Mouse (Mus musculus) macrophage (primary cell): ENCODE results near the gene Wdr18. TPM values are rescaled to one million over a fixed set of nuclear protein-coding genes. Genes with fewer than 3 reads are reported as not detected.

Experiments
- H3K27ac ChIP-seq: fragments of 350-480 bp; formaldehyde crosslinking; 2 replicates; pipeline ENCODE4 v1.9.0; 2021
- H3K36me3 ChIP-seq: fragments of 350-480 bp; formaldehyde crosslinking; 2 replicates; pipeline ENCODE4 v1.9.0; 2021; ENCODE audit errors: inconsistent target
- H3K4me3 ChIP-seq: fragments of 350-480 bp; formaldehyde crosslinking; 2 replicates; pipeline ENCODE4 v1.9.0; 2021; ENCODE audit errors: inconsistent target
- H3K79me2 ChIP-seq: fragments of 350-480 bp; formaldehyde crosslinking; 2 replicates; pipeline ENCODE4 v1.9.0; 2021; ENCODE audit errors: inconsistent target
- WGBS: methylation state at CpG from one replicate; pipeline ENCODE4 v1.1.7; 2026; ENCODE audit warnings: inconsistent platforms; ENCODE audit not compliant: missing documents; 5-methylcytosine and 5-hydroxymethylcytosine counted together
- polyA plus RNA-seq: library from polyadenylated mRNA; stranded (reverse); fragments of 250-400 nt; gene quantifications from 3 replicates; pipeline ENCODE4 v1.2.4, GENCODE M21; 2018; ENCODE audit warnings: inconsistent platforms
- total RNA-seq, 78 experiments: library from RNA; depleted of rRNA; stranded (reverse); fragments of 250-400 nt; gene quantifications; 1 replicate in 9 of 78; 2 replicates in 24 of 78; 3 replicates in 43 of 78; 4 replicates in 2 of 78; pipeline ENCODE4 v1.2.4; 2018; ENCODE audit warnings: inconsistent platforms in 56 of 78

Wdr18 gene
- 10 to 100 TPM; 10.9 to 87.7 (median 33.0) TPM for total RNA-seq (2018; cell fraction: chromatin; rRNA removed)
- total RNA-seq (2018; cell fraction: cytosol; rRNA removed), result 10 to 100 TPM in 22 of 26 experiments, 1 to 10 TPM in 4; 8.7 to 21.4 (median 14.7) TPM
- total RNA-seq (2018; cell fraction: nucleus; rRNA removed), result 10 to 100 TPM in 20 of 26 experiments, 1 to 10 TPM in 6; 6.2 to 61.0 (median 13.9) TPM
- polyA plus RNA-seq, result 11.4 to 31.4 TPM (median 18.8 TPM) in 3 replicates

DNA sequence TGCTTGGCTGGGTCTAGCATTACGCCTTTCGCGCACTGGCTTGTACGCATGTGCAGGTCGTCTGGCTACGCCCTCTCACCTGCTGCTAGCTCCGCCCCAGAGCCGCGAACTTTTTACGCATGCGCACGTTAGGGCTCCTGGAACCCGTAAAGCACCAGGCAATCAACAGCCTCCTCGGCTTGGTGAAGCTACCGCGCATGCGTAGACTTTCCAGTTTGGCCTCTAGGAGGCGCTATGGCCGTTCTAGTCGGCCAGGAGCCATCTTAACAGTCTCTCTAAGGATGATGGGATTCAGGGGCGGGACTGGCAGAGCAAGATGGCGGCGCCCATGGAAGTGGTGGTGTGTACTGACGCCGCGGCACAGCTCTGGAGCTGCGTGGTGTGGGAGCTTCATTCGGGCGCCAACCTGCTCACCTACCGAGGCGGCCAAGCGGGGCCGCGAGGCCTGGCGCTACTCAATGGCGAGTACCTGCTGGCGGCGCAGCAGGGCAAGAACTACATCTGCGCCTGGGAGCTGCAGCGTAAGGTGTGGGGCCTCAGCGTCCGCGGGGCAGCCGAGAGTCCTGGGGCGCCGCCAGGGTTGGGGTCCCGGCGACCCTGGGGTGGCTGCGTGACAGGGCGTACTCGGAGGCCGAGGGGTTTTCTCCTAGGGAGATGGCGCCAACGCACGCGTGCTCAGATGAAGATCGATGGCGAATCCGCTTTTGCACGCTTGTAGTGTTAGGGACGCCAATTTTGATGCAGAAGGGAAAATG lies at the start of gene Wdr18:
Wdr18 (plus strand) TSS at position 306 of the 755 bp plus-strand sequence.
- peaks cover 20% of the 10 kb centered on the region; the same call in 1 of the 2 replicates for H3K36me3 ChIP-seq
- peaks cover 17% of the 10 kb centered on the region for H3K79me2 ChIP-seq
- H3K27ac ChIP-seq, result peak within 1 kb of the TSS; percentile 87
- under 1% methylated on average over 61 of the region's 61 CpGs for WGBS
- peak within 1 kb of the TSS; percentile 67 for H3K4me3 ChIP-seq

GRCm38 (mm10) chr10:79910556-79910955 lies 49.4 kb upstream of the Wdr18 start, which contains the start of gene Gm26602:
Gm26602 (plus strand) TSS chr10:79910856.
- WGBS, result 92% methylated on average over 4 of the region's 4 CpGs
- Histone ChIP-seq H3K4me3 (no peak within 1 kb of the TSS), H3K36me3 (peaks cover 11% of the 10 kb centered on the region; the same call in 1 of the 2 replicates), H3K79me2 (peaks cover 10% of the 10 kb centered on the region; the same call in 1 of the 2 replicates), H3K27ac (no peak within 1 kb of the TSS)

- Histone ChIP-seq H3K79me2 (peaks cover 21% of the 10 kb centered on the region; the same call in 1 of the 2 replicates), H3K36me3 (peaks cover 10% of the 10 kb centered on the region; the same call in 1 of the 2 replicates), H3K27ac (no peak overlapping the region), H3K4me3 (no peak overlapping the region)
- 95% methylated on average over 20 of the region's 20 CpGs for WGBS
These were observed 47.5 kb upstream of the Wdr18 start for GRCm38 (mm10) chr10:79912412-79912811.

GRCm38 (mm10) chr10:79914131-79914947 lies 45.6 kb upstream of the Wdr18 start:
- no peak overlapping the region for H3K27ac ChIP-seq
- no peak overlapping the region for H3K4me3 ChIP-seq
- peaks cover 17% of the 10 kb centered on the region; the same call in 1 of the 2 replicates for H3K79me2 ChIP-seq
- 63% methylated on average over 10 of the region's 11 CpGs for WGBS
- H3K36me3 ChIP-seq, result peaks cover 10% of the 10 kb centered on the region; the same call in 1 of the 2 replicates

- Histone ChIP-seq H3K27ac (no peak overlapping the region), H3K4me3 (no peak overlapping the region)
- 28% methylated on average over 7 of the region's 7 CpGs for WGBS
These were observed 44.9 kb upstream of the Wdr18 start for GRCm38 (mm10) chr10:79914948-79915596.

DNA sequence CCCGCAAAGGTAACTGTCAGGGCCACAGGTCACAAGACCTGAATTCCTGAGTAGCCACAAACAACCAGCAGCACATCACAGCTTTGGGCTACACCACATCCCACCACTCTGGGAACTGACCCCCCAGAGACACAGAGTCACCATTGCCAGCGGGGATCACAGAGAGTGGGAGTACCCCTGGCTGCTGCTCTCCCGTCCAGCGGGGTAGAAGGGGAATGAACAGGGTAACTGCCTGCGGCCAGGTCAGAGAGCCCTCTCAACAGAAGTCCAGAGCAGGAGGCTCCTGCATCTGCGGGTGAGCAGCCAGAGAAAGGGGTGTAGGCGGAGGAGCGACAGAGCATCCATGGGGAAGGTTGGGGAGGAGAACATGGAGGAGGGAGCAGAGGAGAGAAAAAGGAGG lies 43.9 kb upstream of the Wdr18 start:
- H3K79me2 ChIP-seq, result peaks cover 17% of the 10 kb centered on the region; the same call in 1 of the 2 replicates
- 11% methylated on average over 8 of the region's 8 CpGs for WGBS
- H3K27ac ChIP-seq, result peak overlapping the region; percentile 53
- H3K36me3 ChIP-seq, result peaks cover 10% of the 10 kb centered on the region; the same call in 1 of the 2 replicates
- peak overlapping the region; percentile 67 for H3K4me3 ChIP-seq

More at GRCm38 (mm10) chr10:79914948-79915596, 44.9 kb upstream of the Wdr18 start:
- peaks cover 17% of the 10 kb centered on the region; the same call in 1 of the 2 replicates for H3K79me2 ChIP-seq
- peaks cover 10% of the 10 kb centered on the region; the same call in 1 of the 2 replicates for H3K36me3 ChIP-seq

GRCm38 (mm10) chr10:79916808-79917531 lies 43.0 kb upstream of the Wdr18 start, which contains the start of gene Kiss1r:
Kiss1r (plus strand) TSS chr10:79916971.
- H3K27ac ChIP-seq, result peak within 1 kb of the TSS; percentile 53
- H3K79me2 ChIP-seq, result peaks cover 17% of the 10 kb centered on the region; the same call in 1 of the 2 replicates
- peaks cover 4% of the 10 kb centered on the region; the same call in 1 of the 2 replicates for H3K36me3 ChIP-seq
- 3% methylated on average over 40 of the region's 42 CpGs for WGBS
- peak within 1 kb of the TSS; percentile 67 for H3K4me3 ChIP-seq

- WGBS, result 83% methylated on average over 5 of the region's 5 CpGs
- H3K4me3 ChIP-seq, result peak overlapping the region; percentile 67; the same call in 1 of the 2 replicates
- no peak overlapping the region for H3K27ac ChIP-seq
- no peaks in the 10 kb centered on the region for H3K36me3 ChIP-seq
- peaks cover 17% of the 10 kb centered on the region; the same call in 1 of the 2 replicates for H3K79me2 ChIP-seq
These were observed 42.3 kb upstream of the Wdr18 start for GRCm38 (mm10) chr10:79917532-79918100.

DNA sequence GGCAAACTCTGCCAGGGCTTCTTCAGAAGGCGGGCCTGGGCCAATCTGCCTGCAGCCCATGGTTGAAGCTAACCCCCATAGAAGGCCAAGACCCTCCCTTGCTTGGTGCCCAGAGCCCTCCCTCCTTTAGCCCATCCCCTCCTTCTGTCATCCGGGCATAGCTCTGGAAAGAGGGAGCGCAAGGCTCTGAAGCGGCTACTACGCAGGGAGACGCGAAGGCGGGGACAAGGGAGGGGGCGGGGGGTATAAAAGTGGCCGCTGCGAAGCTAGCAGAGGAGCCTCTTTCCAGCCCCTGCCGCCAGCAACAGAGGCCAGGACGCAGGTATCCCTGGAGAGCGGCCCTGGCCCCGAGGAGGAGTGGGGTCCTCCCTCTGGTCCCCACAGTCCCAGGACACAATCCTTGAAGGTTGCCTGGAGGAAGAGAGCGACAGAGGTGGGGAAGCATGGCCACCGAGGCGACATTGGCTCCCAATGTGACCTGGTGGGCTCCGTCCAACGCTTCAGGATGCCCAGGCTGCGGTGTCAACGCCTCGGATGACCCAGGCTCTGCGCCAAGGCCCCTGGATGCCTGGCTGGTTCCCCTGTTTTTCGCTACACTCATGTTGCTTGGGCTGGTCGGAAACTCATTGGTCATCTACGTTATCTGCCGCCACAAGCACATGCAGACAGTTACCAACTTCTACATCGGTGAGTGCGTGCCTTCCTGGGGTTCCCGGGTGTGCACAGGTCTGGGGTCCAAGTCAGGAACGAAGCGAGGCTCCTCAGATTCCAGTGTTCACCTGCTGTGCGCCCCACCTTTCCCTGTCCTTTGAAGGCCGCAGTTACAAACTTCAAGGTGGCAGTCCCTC lies 41.5 kb upstream of the Wdr18 start:
- H3K27ac ChIP-seq, result no peak overlapping the region
- no peaks in the 10 kb centered on the region for H3K36me3 ChIP-seq
- 69% methylated on average over 34 of the region's 35 CpGs for WGBS
- H3K4me3 ChIP-seq, result no peak overlapping the region
- H3K79me2 ChIP-seq, result peaks cover 17% of the 10 kb centered on the region; the same call in 1 of the 2 replicates

DNA sequence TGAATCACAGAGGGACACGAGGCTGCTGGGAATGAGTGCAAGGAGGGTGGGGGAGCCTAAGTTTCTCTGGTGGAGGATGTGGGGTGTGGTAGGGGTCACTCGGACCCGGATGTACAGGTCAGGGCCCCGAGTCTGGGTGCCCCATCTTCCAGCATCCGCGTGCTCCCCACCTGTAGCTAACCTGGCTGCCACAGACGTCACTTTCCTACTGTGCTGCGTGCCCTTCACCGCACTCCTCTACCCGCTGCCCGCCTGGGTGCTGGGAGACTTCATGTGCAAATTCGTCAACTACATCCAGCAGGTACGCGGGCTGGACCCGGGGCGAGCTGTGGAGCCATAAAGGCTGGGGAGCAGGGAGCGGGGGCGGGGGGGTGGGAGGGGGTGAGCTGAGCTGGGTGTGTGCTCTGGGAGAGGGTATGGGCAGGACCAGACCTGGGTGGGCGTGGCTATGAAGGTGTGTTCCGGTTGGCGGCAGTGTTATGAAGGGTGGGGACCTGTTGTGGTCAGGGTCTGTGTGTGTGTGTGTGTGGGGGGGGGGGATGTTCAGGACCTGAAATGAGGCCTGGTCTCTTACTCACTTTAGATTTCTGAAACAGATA lies 40.6 kb upstream of the Wdr18 start:
- Histone ChIP-seq H3K27ac (no peak overlapping the region), H3K79me2 (peaks cover 17% of the 10 kb centered on the region; the same call in 1 of the 2 replicates), H3K36me3 (no peaks in the 10 kb centered on the region), H3K4me3 (no peak overlapping the region)
- 61% methylated on average over 19 of the region's 21 CpGs for WGBS

- Histone ChIP-seq H3K36me3 (no peaks in the 10 kb centered on the region), H3K4me3 (no peak overlapping the region), H3K27ac (no peak overlapping the region), H3K79me2 (peaks cover 14% of the 10 kb centered on the region; the same call in 1 of the 2 replicates)
- 71% methylated on average over 26 of the region's 26 CpGs for WGBS
These were observed 39.7 kb upstream of the Wdr18 start for GRCm38 (mm10) chr10:79920056-79920890.
